Mouse (Mus musculus) stomach, postnatal 0 days (tissue): ENCODE measurements at regions not wholly inside any gene's neighbourhood (a gene's known extent, or its start where the extent isn't known, plus 50 kb on each side); places are given as distances from the start of the nearest gene placed in this dataset.

Source experiments
- CTCF ChIP-seq: IDR thresholded peaks from 2 replicates; pipeline ENCODE4 v1.5.1; 2016; ENCODE audit warnings: antibody characterized with exemption, low read depth, mild to moderate bottlenecking, moderate library complexity
- EP300 ChIP-seq: optimal IDR thresholded peaks from 2 replicates; pipeline ENCODE3; 2016; ENCODE audit warnings: antibody characterized with exemption

DNA sequence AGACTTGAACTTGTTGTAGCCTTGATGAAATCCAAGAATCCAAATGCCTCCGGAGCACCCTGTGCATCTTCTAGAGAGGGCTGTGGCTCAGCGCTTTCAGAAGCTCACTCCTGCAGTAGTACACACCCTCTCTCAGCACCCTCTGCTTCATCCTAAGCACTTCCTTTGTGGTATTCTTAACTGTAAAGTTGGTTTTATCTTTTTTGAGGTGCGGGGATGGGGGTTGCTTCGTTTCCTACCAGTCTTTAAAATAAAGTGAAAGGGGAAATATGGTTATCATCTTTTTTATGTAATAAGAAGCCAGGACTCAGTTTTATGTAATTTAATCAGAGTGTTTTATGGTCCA, 148.5 kb downstream of the Rchy1 start:
- TF ChIP-seq CTCF, result no peak
- no peak for TF ChIP-seq EP300
